Mouse (Mus musculus): ENCODE data around the gene Timp3. TPM values are rescaled to one million over a fixed set of nuclear protein-coding genes. Genes with fewer than 3 reads are reported as not detected.

Timp3 gene
- total RNA-seq, 1 experiment from 2014 or later: not detected

DNA sequence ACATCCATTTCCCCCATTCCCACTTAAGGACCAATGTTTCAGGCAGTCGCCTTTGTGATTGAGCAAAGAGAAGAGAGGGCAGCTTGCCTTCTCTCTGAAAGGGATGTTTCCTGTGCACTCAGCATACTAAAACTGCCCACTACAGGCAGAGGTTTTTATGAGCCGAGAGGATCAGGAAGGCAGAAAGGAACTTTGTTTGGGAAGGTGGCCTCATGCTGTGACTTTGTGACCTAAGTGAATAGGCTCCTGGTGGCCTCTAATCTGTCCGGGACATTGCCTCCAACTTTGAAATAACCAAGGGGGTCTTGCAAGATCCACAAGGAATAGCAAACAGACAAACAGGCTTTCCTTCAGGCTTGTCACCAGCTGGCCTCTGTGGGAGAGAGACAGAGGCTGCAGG lies 19.4 kb downstream of the Timp3 start:
- ATAC-seq (replicated peaks; ENCODE audit: insufficient number of reproducible peaks, low FRiP score, low TSS enrichment, poor library complexity, severe bottlenecking): no peak

DNA sequence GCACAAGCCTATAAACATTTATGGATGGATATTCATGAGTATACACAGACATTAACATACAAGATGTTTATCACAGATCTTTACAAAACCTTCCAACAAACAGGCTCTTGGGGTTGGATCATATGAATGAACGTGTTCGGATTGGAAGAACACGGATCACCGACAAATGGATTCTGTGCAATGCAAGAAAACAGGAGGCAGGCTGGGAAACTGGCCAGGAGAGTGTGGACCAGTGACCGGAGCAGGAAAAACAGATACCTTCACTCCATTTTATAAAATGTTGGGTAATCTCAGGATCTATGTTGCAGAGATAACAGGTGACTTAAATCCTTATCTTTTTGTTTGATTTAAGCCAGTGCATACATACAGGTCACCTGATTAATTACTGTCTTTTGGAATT lies 20.0 kb downstream of the Timp3 start:
- no peak for ATAC-seq (replicated peaks; ENCODE audit: insufficient number of reproducible peaks, low FRiP score, low TSS enrichment, poor library complexity, severe bottlenecking)

DNA sequence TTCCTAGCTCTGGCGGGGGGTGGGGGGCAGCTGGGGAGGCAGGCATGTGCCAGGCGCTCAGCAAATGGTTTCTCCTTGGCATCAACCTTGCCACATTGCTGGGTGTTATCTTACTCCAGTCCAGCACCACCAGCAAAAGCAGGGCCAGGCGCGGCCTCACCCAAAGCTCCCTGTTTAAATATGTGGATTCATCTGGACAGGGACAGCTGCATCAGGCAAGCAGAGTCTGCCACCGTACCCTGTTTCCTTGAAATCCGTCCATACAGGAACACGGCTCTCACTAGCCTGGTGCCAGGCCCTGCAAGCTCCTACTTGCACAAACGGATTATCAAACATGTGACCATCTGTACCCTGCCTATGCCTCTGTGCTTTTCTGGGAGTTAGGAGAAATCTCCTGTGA lies 21.0 kb downstream of the Timp3 start:
- no peak for ATAC-seq (replicated peaks; ENCODE audit: insufficient number of reproducible peaks, low FRiP score, low TSS enrichment, poor library complexity, severe bottlenecking)

DNA sequence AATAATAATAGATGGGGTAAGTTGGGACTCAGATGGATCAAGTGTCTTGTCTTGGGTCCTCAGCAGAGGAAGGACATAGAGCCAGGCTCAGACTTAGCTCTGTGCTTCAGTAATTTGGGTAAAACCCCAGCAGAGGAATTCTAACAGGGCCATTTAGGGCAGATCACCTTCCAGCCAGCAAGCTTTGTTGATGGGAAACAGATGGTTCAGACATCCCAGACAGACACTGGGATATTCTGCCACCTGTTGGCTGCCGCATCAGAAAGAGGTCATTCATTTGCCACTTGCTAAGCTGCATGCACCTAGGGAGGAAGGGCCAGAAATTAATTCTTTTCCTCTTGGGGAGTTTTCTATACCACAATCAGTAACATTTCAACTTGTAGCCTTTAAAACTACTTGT lies 21.8 kb downstream of the Timp3 start:
- ATAC-seq (replicated peaks; ENCODE audit: insufficient number of reproducible peaks, low FRiP score, low TSS enrichment, poor library complexity, severe bottlenecking): no peak

DNA sequence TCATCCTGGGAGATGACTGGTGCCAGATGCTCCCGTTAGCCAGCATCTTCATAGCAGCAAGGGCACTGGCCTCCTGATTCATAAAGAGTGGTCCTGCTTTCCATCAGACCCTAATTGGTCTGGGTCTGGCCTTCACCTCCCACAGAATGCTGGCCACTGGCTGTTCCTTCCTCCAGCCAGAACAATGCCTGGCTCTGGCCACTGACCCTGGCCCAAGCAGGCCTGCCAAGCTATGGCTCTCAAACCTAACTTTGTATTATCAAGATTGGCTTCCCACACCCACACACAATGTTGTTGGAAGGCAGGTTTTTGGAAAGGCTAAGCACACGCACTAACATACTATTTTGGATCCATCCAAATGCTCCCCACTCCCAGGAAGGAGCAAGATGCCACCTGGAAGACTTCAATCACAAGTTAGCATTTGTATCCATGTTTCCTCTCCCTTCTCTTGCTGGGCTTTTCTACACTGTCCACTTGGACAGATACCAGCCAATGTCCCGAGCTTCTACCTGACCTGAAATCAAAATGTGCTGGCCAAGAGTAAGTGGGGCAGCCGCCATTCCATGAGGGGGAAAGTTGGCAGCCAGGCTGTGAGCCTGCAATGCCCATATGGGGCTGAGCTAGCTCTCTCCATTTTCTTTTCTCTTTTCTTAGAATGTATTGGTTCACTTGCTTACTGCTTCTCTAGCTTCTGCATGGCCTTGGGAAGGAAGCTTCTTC lies 23.3 kb downstream of the Timp3 start:
- no peak for ATAC-seq (replicated peaks; ENCODE audit: insufficient number of reproducible peaks, low FRiP score, low TSS enrichment, poor library complexity, severe bottlenecking)

DNA sequence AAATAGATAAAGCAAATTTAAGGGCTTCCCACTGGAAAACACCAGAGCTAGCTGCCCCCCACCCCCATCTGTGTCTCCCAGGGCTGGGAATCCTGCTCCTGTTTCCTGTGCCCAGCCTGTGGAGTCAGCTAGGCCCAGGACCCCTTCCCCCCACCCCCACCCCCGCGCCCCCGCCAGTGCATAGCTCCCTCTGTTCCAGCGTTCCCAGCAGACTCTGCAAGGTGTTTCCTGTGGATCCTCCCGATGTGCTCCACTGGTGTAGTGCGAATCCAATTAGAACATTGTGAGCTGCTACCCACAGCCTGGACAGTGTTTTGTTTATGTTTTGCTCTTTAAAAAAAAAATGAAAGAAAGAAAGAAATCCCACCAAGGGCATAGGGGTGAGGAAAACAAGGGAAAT lies 25.1 kb downstream of the Timp3 start:
- no peak for ATAC-seq (replicated peaks; ENCODE audit: insufficient number of reproducible peaks, low FRiP score, low TSS enrichment, poor library complexity, severe bottlenecking)

DNA sequence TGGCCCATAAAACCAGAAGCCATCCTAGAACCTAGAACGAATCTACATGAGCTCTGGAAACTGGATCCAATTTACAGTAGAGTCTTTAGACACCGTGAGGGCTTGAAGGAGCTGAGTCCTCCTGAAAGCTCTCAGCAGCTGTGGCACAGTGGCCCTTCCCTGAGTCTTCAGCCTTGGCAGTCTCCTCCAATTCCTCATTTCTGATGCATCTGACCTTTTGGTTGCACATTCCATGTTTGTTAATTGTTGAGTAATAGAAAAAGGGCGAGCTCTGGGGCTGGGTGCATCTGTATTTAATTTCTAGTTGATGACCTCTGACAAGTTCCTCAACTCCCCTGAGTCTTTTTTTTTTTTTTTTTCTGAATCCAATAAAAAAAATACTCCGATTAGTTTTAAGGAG lies 28.0 kb downstream of the Timp3 start:
- no peak for ATAC-seq (replicated peaks; ENCODE audit: insufficient number of reproducible peaks, low FRiP score, low TSS enrichment, poor library complexity, severe bottlenecking)

DNA sequence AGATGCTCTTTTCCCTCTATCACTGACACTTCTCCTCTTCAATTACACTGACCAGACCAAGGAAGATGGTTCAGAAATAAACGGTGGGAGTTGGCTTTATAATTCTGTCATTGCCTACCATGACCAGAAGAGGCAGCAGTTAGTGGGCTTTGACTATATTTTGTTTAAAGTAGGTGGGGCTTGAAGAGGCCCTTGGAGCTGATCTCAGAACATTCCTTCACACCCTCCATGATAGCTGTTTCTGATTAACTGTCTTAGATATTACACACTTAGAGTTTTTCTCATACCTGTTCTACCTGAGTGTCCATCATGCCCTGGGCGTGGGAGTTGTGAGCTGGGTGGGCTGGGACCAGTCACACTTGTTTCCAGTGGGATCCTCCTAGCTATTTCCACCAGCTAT lies 28.5 kb downstream of the Timp3 start:
- no peak for ATAC-seq (replicated peaks; ENCODE audit: insufficient number of reproducible peaks, low FRiP score, low TSS enrichment, poor library complexity, severe bottlenecking)

DNA sequence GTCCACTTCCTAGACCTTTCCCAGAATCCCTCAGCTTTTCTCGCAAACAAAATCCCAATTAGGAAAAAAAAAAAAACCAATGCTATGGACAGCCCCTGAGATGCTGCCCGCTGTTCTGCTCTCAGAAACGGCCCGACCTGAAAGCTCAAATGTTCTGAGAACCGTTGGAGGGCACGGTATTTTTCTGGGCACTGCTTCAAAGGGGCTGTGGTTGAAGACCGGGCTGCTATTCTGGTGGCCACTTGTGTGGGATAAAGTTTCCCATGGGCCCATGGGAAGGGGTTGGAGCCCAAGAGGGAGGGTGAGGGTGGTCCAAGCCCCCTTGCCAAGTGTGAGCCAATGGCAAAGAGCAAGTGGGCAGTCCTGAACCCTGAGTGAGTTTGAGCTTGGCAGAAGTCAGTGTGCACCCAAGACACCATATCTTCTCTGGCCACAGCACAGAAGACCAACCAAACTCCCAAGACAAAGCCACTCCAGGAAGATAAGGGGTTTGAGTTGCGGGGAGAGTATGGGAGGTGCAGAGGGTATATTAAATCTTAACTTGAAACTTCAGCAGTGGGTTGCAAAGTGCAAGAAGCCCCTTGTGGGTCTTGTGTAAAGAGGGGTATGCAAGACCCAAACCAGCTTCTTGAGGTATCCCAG lies 29.2 kb downstream of the Timp3 start:
- ATAC-seq (replicated peaks; ENCODE audit: insufficient number of reproducible peaks, low FRiP score, low TSS enrichment, poor library complexity, severe bottlenecking): no peak

DNA sequence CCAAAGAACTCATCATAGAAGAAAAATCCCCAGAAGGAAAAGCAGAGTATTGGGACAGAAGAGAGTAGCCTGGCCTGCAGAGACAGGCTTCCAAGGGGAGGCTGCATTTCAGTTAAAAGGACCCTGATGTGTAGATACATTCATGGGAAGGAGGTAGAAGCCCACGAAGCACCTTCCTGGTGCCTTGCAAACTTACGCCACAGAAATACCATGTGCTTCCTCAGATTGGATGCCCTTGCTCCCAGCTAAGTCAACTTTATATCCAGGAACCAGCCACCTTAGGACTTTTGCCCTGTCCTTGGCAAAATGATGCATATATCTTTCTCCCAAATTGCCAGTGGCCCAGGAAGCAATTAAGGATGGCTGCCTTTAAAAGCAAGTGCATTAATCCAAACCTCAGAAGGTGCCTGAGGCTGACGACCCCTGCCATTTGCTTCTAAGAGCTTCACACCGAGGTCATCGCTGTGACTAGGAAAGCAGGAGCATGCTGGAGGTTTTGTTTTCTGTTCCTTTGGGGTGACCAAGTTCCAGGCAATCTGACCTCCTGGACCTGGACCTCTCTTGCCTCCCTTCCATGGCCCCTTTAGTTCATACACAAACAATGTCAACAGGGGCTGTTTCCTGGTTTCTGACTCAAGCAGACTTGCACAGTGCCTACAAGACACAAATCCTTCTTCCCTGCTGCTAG lies 31.0 kb downstream of the Timp3 start:
- ATAC-seq (replicated peaks; ENCODE audit: insufficient number of reproducible peaks, low FRiP score, low TSS enrichment, poor library complexity, severe bottlenecking): no peak

DNA sequence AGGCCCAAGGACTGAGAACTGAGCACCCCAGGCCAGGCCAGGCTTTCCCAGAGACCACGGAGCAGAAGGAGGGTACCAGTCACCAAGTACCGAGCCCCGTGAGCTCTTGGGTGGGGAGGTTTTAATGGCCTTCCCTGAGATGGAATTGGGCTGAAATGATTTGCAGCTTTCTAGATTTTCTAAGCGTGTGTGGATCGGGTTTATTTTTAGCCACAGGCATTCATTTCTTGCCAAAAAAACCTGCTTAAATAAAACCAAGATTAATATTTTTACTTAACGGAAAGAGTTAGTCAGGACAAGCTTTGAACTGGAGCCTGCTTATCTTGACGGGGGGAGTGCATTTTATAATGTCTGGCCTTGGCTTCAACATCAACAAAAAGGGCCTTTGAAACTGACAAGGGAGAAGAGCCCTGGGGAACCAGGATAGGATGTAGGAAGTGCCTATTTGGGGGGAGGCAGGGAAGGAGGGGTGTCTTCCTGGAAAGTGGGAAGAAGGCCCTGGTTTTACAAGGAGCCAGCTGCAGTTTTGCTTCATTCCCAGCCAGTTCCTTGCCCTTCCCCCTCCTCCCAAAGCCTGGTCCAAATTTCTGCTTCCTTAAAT lies 31.6 kb downstream of the Timp3 start:
- no peak for ATAC-seq (replicated peaks; ENCODE audit: insufficient number of reproducible peaks, low FRiP score, low TSS enrichment, poor library complexity, severe bottlenecking)

DNA sequence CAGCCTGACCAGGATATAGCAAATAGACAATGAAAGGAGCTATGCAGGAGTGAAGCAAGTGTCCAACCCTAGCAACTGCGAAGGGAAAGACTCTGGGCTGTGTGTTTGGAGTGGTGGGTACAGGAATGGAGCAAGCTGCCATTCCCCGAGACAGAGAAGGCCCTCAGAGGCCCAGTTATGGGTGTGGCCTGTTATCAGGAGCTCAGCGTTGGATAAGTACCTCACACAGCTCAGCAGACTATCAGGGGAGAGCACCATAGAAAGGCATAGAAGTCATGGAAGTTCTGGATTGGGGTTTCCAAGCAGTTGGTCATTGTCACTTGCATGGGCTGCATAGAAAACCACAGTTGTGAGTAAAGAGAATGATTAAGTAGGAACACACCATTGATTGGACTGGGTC lies 32.8 kb downstream of the Timp3 start:
- no peak for ATAC-seq (replicated peaks; ENCODE audit: insufficient number of reproducible peaks, low FRiP score, low TSS enrichment, poor library complexity, severe bottlenecking)

DNA sequence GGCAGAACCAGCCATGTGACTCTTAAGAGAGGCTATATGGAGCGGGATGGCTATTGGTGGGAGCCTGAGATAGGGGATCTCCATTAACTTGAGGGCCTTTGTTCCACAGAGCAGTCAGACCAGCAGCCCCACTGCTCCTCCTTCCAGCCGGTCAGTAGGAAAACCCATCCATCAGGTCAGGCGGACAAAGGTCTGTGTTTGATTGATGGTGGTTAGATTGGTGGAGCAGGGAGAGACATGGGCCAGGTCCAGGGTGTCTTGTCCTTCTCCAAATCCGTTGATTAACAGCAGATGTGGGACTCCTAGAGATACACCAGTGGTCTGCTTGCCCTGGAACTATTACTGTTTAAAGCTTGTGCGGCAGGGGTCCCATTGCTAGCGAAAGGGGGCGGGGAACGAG lies 34.4 kb downstream of the Timp3 start:
- ATAC-seq (replicated peaks; ENCODE audit: insufficient number of reproducible peaks, low FRiP score, low TSS enrichment, poor library complexity, severe bottlenecking): no peak

DNA sequence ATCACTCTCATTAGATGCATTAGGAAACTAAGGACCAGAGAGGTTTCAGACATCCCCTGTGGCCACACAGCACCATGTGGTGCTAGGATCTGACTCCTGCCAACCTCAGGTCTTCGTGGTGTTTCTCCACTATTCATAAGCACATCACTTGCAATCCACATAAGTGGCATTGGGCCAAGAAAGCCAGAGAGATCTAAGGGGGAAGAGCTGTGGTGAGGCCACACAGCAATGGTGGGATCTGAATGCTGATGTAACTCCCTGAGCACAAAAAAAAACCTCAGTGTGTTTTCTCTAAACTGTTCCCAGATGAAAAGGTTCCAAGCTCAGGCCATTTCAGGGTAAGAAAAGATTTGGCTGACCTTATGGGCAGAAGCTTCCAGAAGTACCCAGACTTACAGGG lies 36.3 kb downstream of the Timp3 start:
- no peak for ATAC-seq (replicated peaks; ENCODE audit: insufficient number of reproducible peaks, low FRiP score, low TSS enrichment, poor library complexity, severe bottlenecking)

DNA sequence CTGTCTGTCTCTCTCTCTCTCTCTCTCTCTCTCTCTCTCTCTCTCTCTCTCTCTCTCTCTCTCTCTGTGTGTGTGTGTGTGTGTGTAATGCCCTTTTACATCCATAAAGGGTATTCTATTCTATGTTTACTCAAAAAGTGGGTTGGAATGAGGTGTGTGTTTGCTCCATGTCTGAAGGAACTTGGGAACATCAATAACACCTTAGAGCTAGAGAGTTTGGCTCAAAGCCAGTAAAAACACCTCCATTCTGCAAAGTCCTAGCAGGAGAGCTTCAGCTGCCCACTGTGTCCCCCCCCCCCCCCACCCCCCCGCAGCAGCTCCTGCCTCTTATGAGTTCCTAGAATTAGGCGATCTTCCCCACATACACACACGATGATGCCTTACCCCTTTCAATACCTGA lies 37.1 kb downstream of the Timp3 start:
- ATAC-seq (replicated peaks; ENCODE audit: insufficient number of reproducible peaks, low FRiP score, low TSS enrichment, poor library complexity, severe bottlenecking): no peak

DNA sequence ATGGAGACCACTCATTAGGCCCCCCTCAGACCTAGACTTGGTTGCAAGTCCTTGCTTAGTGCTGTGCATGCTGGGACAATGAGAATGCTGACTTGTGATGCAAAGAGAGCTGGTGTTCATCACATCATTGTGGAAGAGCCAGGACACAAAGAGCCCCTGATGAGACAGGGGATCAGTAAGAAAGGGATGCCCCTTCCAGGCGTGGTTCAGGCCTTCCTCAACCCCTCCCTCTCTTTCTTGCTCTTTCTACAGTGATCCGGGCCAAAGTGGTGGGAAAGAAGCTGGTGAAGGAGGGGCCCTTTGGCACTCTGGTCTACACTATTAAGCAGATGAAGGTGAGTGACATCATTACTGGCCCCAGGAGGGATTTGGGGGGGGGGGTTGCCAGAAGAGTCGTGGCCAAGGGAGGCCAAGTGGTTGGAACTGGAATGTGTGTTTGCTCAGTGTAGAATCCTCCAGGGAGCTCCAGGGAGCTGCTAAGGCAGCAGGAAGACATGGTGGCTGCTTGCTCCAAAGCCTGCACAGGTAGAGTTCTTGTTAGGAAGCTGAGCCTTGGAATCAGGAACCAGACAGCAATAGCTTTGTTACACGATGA lies 38.0 kb downstream of the Timp3 start:
- no peak for ATAC-seq (replicated peaks; ENCODE audit: insufficient number of reproducible peaks, low FRiP score, low TSS enrichment, poor library complexity, severe bottlenecking)

DNA sequence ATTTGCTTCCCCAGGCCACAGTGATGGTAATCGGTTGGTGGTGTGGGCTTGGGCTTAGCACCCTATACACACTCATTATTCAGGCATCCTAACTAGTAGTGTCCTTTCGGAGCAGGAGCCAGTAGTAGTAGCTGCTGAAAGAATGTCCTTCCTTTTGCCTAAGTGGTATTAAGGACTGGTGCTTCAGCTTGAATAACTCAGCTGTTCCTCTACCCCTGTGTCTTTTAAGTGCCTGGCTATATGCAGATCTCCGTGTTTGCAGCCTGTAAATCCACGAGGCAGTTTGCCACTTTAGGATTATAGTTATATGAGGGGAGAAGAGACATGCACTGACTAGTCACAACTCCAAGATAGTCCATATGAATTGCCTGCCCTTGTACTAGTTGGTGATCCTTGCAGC lies 38.9 kb downstream of the Timp3 start:
- no peak for ATAC-seq (replicated peaks; ENCODE audit: insufficient number of reproducible peaks, low FRiP score, low TSS enrichment, poor library complexity, severe bottlenecking)

DNA sequence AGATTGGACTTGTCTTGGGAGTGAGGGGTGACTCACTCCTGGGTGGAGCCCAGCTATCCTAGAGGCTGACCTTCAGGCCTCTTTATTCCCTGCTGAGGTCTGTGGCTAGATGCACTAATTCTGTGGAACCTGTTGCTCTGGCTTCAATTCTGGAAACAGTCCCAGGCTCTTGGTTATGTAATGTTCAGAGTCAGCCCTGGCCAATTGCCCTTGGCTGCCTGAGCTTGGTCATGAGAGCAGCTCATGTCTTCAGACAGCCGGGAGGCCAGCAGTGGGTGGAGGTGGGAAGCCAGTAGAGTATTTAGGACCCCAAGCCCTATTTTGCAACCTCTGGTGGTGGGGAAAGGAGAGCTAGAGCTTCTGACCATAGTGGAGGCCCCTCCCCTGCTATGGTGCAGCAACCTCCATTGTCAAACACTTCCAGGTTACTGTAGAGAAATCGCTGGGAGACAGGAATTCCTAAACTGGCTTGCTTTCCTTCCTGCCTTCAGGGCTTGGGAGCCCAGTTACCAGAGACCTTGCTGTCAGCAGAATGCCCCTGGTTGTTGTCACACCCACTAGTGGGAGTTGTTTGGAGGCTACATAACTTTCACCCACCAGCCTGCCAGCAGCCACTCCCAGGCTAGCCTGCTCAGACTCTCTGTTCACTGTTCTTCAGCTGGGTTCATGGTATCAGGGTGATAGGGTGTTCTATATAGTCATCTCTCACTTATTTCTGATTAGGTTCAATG lies 39.6 kb downstream of the Timp3 start:
- no peak for ATAC-seq (replicated peaks; ENCODE audit: insufficient number of reproducible peaks, low FRiP score, low TSS enrichment, poor library complexity, severe bottlenecking)

DNA sequence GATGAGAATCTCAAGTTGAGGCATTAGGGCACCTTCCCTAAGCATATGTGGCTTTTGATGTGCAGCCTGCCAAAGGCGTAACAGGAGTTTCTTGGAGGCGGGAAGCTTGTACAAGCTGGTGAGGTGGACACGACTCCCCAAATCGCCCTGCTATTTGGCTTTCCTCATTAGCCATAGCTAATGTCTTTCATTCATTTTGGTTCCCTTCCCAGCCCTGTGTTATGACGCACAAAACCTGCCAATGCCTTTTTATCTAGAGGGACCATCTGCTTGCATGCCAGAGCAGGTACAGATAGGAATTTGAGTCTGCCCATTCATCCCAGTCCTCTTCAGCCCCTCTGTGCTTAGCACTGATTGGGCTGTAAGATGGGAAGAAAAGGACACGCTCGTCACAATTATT lies 40.2 kb downstream of the Timp3 start:
- ATAC-seq (replicated peaks; ENCODE audit: insufficient number of reproducible peaks, low FRiP score, low TSS enrichment, poor library complexity, severe bottlenecking): no peak
